Mouse (Mus musculus) telencephalon, adult 2 months (tissue): ENCODE results near the gene Grip2.
A peak's percentile ranks its signal among the peaks of the same experiment; 100 is the strongest.

Experiments
- DNase-seq: peaks from one replicate; pipeline ENCODE4 v3.0.0-alpha.2; 2011; ENCODE audit warnings: low read depth, low spot score

Gene Grip2

GRCm38 (mm10) chr6:91729677-91730127, 97.3 kb downstream of the Grip2 start:
- no peak for DNase-seq

GRCm38 (mm10) chr6:91728939-91729619, 98.0 kb downstream of the Grip2 start:
- no peak for DNase-seq

GRCm38 (mm10) chr6:91727361-91727760, 99.7 kb downstream of the Grip2 start:
- DNase-seq: no peak

GRCm38 (mm10) chr6:91721215-91721701, 105.8 kb downstream of the Grip2 start:
- DNase-seq: no peak

- DNase-seq: no peak
These were observed 106.3 kb downstream of the Grip2 start for GRCm38 (mm10) chr6:91720588-91721214.

GRCm38 (mm10) chr6:91719865-91720533, 107.1 kb downstream of the Grip2 start:
- DNase-seq: peak; percentile 86

GRCm38 (mm10) chr6:91719042-91719747, 107.9 kb downstream of the Grip2 start:
- no peak for DNase-seq

- no peak for DNase-seq
These were observed 108.4 kb downstream of the Grip2 start for GRCm38 (mm10) chr6:91718603-91719002.

- DNase-seq: no peak
These were observed 109.0 kb downstream of the Grip2 start for GRCm38 (mm10) chr6:91718067-91718466.

- DNase-seq: no peak
These were observed 110.9 kb downstream of the Grip2 start for GRCm38 (mm10) chr6:91715988-91716810.

- no peak for DNase-seq
These were observed 112.0 kb downstream of the Grip2 start for GRCm38 (mm10) chr6:91715023-91715422.

GRCm38 (mm10) chr6:91713370-91713896, 113.6 kb downstream of the Grip2 start:
- no peak for DNase-seq

GRCm38 (mm10) chr6:91712855-91713331, 114.2 kb downstream of the Grip2 start:
- DNase-seq: no peak

GRCm38 (mm10) chr6:91712097-91712854, 114.8 kb downstream of the Grip2 start:
- DNase-seq: no peak
